Mouse (Mus musculus) frontal cortex, postnatal 25 days (tissue): ENCODE results near the gene Megf6.
A peak's percentile ranks its signal among the peaks of the same experiment; 100 is the strongest.

Experiments used
- DNase-seq, 2 experiments: peaks; one replicate each; pipeline ENCODE4 v3.0.0; 2022; ENCODE audit warnings: low spot score in 2 of 2

Megf6 gene

GRCm38 (mm10) chr4:154170506-154171150, at the start of gene Megf6:
TSS of gene Megf6 (plus strand) at chr4:154170730.
- no peak for DNase-seq

- no peak for DNase-seq
Measured at GRCm38 (mm10) chr4:154121800-154122199, 48.7 kb upstream of the Megf6 start.

GRCm38 (mm10) chr4:154122374-154122773, 48.2 kb upstream of the Megf6 start:
- DNase-seq = no peak

- DNase-seq = no peak
Measured at GRCm38 (mm10) chr4:154123553-154123952, 47.0 kb upstream of the Megf6 start.

- no peak for DNase-seq
Measured at GRCm38 (mm10) chr4:154125202-154125601, 45.3 kb upstream of the Megf6 start.

GRCm38 (mm10) chr4:154127273-154127672, 43.3 kb upstream of the Megf6 start:
- no peak for DNase-seq

GRCm38 (mm10) chr4:154129950-154130349, 40.6 kb upstream of the Megf6 start:
- DNase-seq = no peak

- DNase-seq = no peak
Measured at GRCm38 (mm10) chr4:154131894-154132293, 38.6 kb upstream of the Megf6 start.

- DNase-seq = no peak
Measured at GRCm38 (mm10) chr4:154134803-154135202, 35.7 kb upstream of the Megf6 start.

GRCm38 (mm10) chr4:154137139-154137538, 33.4 kb upstream of the Megf6 start:
- DNase-seq = no peak

GRCm38 (mm10) chr4:154139671-154140181, 30.8 kb upstream of the Megf6 start:
- DNase-seq = no peak

GRCm38 (mm10) chr4:154140182-154140212, 30.5 kb upstream of the Megf6 start, which contains the start of gene Trp73:
TSS of gene Trp73 (minus strand) at chr4:154140208.
- DNase-seq = no peak

- no peak for DNase-seq
Measured at GRCm38 (mm10) chr4:154140213-154141008, 30.1 kb upstream of the Megf6 start.

GRCm38 (mm10) chr4:154141009-154141867, 29.3 kb upstream of the Megf6 start:
- DNase-seq = no peak

- peak; percentile 71 to 85 for DNase-seq
Measured at GRCm38 (mm10) chr4:154142211-154143040, 28.1 kb upstream of the Megf6 start, which contains the start of gene Wrap73. TSS of gene Wrap73 (plus strand) at chr4:154142372.

GRCm38 (mm10) chr4:154144712-154145111, 25.8 kb upstream of the Megf6 start:
- no peak for DNase-seq

- no peak for DNase-seq
Measured at GRCm38 (mm10) chr4:154146342-154146741, 24.2 kb upstream of the Megf6 start.

- no peak for DNase-seq
Measured at GRCm38 (mm10) chr4:154154104-154154503, 16.4 kb upstream of the Megf6 start.

GRCm38 (mm10) chr4:154156050-154156449, 14.5 kb upstream of the Megf6 start:
- DNase-seq = no peak

GRCm38 (mm10) chr4:154157970-154158662, 12.4 kb upstream of the Megf6 start:
- no peak for DNase-seq

- DNase-seq = peak; percentile 68 to 79
Measured at GRCm38 (mm10) chr4:154159002-154159401, 11.5 kb upstream of the Megf6 start.
